Mouse (Mus musculus) testis, adult 2 months (tissue): ENCODE results near the gene Ssc5d. TPM values are rescaled to one million over a fixed set of nuclear protein-coding genes. Genes with fewer than 3 reads are reported as not detected.

Source experiments
- H3K27ac ChIP-seq: fragments of 200-500 bp; 2 replicates; pipeline ENCODE4 v1.5.1; 2012; ENCODE audit warnings: low read depth, low read length; ENCODE audit not compliant: control insufficient read depth, insufficient read depth
- H3K27me3 ChIP-seq: fragments of 200-500 bp; 2 replicates; pipeline ENCODE4 v1.6.1; 2012; ENCODE audit warnings: mild to moderate bottlenecking, low read length, moderate library complexity; ENCODE audit not compliant: control insufficient read depth, insufficient read depth
- H3K36me3 ChIP-seq: fragments of 200-500 bp; 2 replicates; pipeline ENCODE4 v1.6.1; 2012; ENCODE audit warnings: mild to moderate bottlenecking, low read length; ENCODE audit not compliant: control insufficient read depth, insufficient read depth
- H3K4me1 ChIP-seq: fragments of 200-500 bp; 2 replicates; pipeline ENCODE4 v1.6.1; 2012; ENCODE audit warnings: low read length; ENCODE audit not compliant: control insufficient read depth, insufficient read depth
- H3K4me3 ChIP-seq: fragments of 200-500 bp; 2 replicates; pipeline ENCODE4 v1.5.1; 2012; ENCODE audit warnings: low read depth, mild to moderate bottlenecking, low read length, moderate library complexity, mixed read lengths; ENCODE audit not compliant: control insufficient read depth
- CTCF ChIP-seq: fragments of 200-500 bp; IDR thresholded peaks from 2 replicates; pipeline ENCODE4 v1.5.1; 2012; ENCODE audit warnings: low read depth, mild to moderate bottlenecking, inconsistent platforms, low read length, moderate library complexity; ENCODE audit not compliant: control insufficient read depth, insufficient read depth, insufficient replicate concordance
- POLR2A ChIP-seq: fragments of 200-500 bp; IDR thresholded peaks from 2 replicates; pipeline ENCODE4 v1.6.1; 2012; ENCODE audit warnings: low read depth, mild to moderate bottlenecking, inconsistent platforms, low read length, moderate library complexity; ENCODE audit not compliant: control insufficient read depth
- polyA plus RNA-seq: library from polyadenylated mRNA; depleted of rRNA; stranded (reverse); fragments of >200 nt; gene quantifications from 2 replicates; pipeline ENCODE4 v1.2.3, GENCODE M21; 2012; rRNA removed

The Ssc5d gene
- polyA plus RNA-seq, 1 experiment, result 0.94 TPM

- H3K27ac ChIP-seq, result no peak overlapping the region
- no peak overlapping the region for H3K4me3 ChIP-seq
- no peaks in the 10 kb centered on the region for H3K36me3 ChIP-seq
- no peak for TF ChIP-seq POLR2A
- TF ChIP-seq CTCF, result no peak
- H3K4me1 ChIP-seq, result peaks cover 20% of the 10 kb centered on the region
- no peaks in the 10 kb centered on the region for H3K27me3 ChIP-seq
Observed at GRCm38 (mm10) chr7:4993999-4994788, 68.6 kb downstream of the Ssc5d start.

Other genes with a start within 250 kb of the Ssc5d start
- gene Hspbp1, start 240.7 kb upstream of the Ssc5d start, polyA plus RNA-seq, result 64.3 and 65.6 TPM in 2 replicates
- 53.3 and 60.3 TPM in 2 replicates for gene Brsk1, start 235.2 kb upstream of the Ssc5d start, polyA plus RNA-seq
- 0.12 and 0.14 TPM in 2 replicates for gene Tmem150b, start 200.5 kb upstream of the Ssc5d start, polyA plus RNA-seq
- 35.7 and 37.0 TPM in 2 replicates for gene Kmt5c, start 185.7 kb upstream of the Ssc5d start, polyA plus RNA-seq
- 1,707 and 1,788 TPM in 2 replicates for gene Cox6b2, start 172.7 kb upstream of the Ssc5d start, polyA plus RNA-seq
- 319 and 358 TPM in 2 replicates for gene Fam71e2, start 154.5 kb upstream of the Ssc5d start, polyA plus RNA-seq
- gene Il11, start 142.9 kb upstream of the Ssc5d start, polyA plus RNA-seq, result 15.5 and 17.3 TPM in 2 replicates
- 387 and 534 TPM in 2 replicates for gene Tmem190, start 142.8 kb upstream of the Ssc5d start, polyA plus RNA-seq
- gene Tmem238, start 136.1 kb upstream of the Ssc5d start, polyA plus RNA-seq, result 1.1 and 1.6 TPM in 2 replicates
- gene Rpl28, start 132.9 kb upstream of the Ssc5d start, polyA plus RNA-seq, result 176 and 240 TPM in 2 replicates
- 1,069 and 1,189 TPM in 2 replicates for gene Ube2s, start 113.2 kb upstream of the Ssc5d start, polyA plus RNA-seq
- gene Shisa7, start 81.1 kb upstream of the Ssc5d start, polyA plus RNA-seq, result 21.8 and 24.8 TPM in 2 replicates
- gene Isoc2b, start 55.5 kb upstream of the Ssc5d start, polyA plus RNA-seq, result 4.9 and 6.5 TPM in 2 replicates
- gene Isoc2a, start 48.6 kb upstream of the Ssc5d start, polyA plus RNA-seq, result 20.2 and 20.9 TPM in 2 replicates
- 0.65 and 0.79 TPM in 2 replicates for gene Gm36210, start 19.3 kb upstream of the Ssc5d start, polyA plus RNA-seq
- gene Zfp628, start 10.6 kb upstream of the Ssc5d start, polyA plus RNA-seq, result 8.8 and 10.5 TPM in 2 replicates
- 3.7 and 4.8 TPM in 2 replicates for gene Nat14, start 3.8 kb upstream of the Ssc5d start, polyA plus RNA-seq
- gene Sbk2, start 38.6 kb downstream of the Ssc5d start, polyA plus RNA-seq, result 0.04 and 0.17 TPM in 2 replicates
- gene Sbk3, start 45.4 kb downstream of the Ssc5d start, polyA plus RNA-seq, result 0.23 and 0.27 TPM in 2 replicates
- gene Zfp579, start 70.4 kb downstream of the Ssc5d start, polyA plus RNA-seq, result 7.6 and 9.1 TPM in 2 replicates
- gene Zfp524, start 88.6 kb downstream of the Ssc5d start, polyA plus RNA-seq, result 11.2 and 12.5 TPM in 2 replicates
- 36.1 and 37.2 TPM in 2 replicates for gene Fiz1, start 88.9 kb downstream of the Ssc5d start, polyA plus RNA-seq
- not detected in 2 replicates for gene Gm44973, start 89.7 kb downstream of the Ssc5d start, polyA plus RNA-seq
- 18.3 and 18.7 TPM in 2 replicates for gene Zfp865, start 94.6 kb downstream of the Ssc5d start, polyA plus RNA-seq
- 7.9 and 9.2 TPM in 2 replicates for gene Ccdc106, start 94.8 kb downstream of the Ssc5d start, polyA plus RNA-seq
- gene 4632433K11Rik, start 108.3 kb downstream of the Ssc5d start, polyA plus RNA-seq, result not detected in 2 replicates
- 4.3 and 5.2 TPM in 2 replicates for gene Zfp784, start 112.7 kb downstream of the Ssc5d start, polyA plus RNA-seq
- 9.4 and 11.1 TPM in 2 replicates for gene Zfp580, start 125.8 kb downstream of the Ssc5d start, polyA plus RNA-seq
- 85.7 and 88.5 TPM in 2 replicates for gene U2af2, start 136.4 kb downstream of the Ssc5d start, polyA plus RNA-seq
- 91.7 and 103 TPM in 2 replicates for gene Epn1, start 154.4 kb downstream of the Ssc5d start, polyA plus RNA-seq
- gene Rfpl4, start 191.2 kb downstream of the Ssc5d start, polyA plus RNA-seq, result 0.07 TPM in 1 of 2 replicates, not detected in the other
- 142 and 148 TPM in 2 replicates for gene Rasl2-9, start 200.2 kb downstream of the Ssc5d start, polyA plus RNA-seq
- not detected in 2 replicates for gene Vmn1r55, start 223.9 kb downstream of the Ssc5d start, polyA plus RNA-seq